Mouse (Mus musculus) layer of hippocampus, adult 6 months (tissue): Measurements from ENCODE around the gene Rpp30. TPM values are rescaled to one million over a fixed set of nuclear protein-coding genes. Genes with fewer than 3 reads are reported as not detected.

Experiments
- long read RNA-seq, 2 experiments: library from polyadenylated mRNA; unstranded; transcript quantifications; one replicate each; pipeline ENCODE4 v2.0.0; 2019 to 2020
- polyA plus RNA-seq: library from polyadenylated mRNA; unstranded; fragments of <200 nt; fragmentation: Nextera tagmentation; gene quantifications from 2 replicates; pipeline ENCODE4 v1.2.3, GENCODE M21; 2021

Gene Rpp30
- polyA plus RNA-seq = 48.8 and 53.2 TPM in 2 replicates
- long read RNA-seq, experiment 1, transcript Rpp30-201 (11 exons, 1,145 nt) = major isoform, 51 of 62 reads
- long read RNA-seq, experiment 1, partial matches to known transcripts = 7 of 62 reads
- long read RNA-seq, experiment 1, other reads (novel, unspliced or antisense) = 4 of 62 reads
- long read RNA-seq, experiment 2, transcript Rpp30-201 (11 exons, 1,145 nt) = major isoform, 74 of 88 reads
- long read RNA-seq, experiment 2, partial matches to known transcripts = 0 of 88 reads
- long read RNA-seq, experiment 2, other reads (novel, unspliced or antisense) = 14 of 88 reads

GRCm38 (mm10) chr19:36083262-36084225 lies at the start of gene Rpp30:
TSS of gene Rpp30 (plus strand) at chr19:36083716.

GRCm38 (mm10) chr19:36057231-36057811 lies 26.2 kb upstream of the Rpp30 start, which contains the start of gene Htr7:
TSS of gene Htr7 (minus strand) at chr19:36057507.

GRCm38 (mm10) chr19:36119783-36120471 lies 36.4 kb downstream of the Rpp30 start, which contains the start of gene Ankrd1:
TSS of gene Ankrd1 (minus strand) at chr19:36120099.

Other genes starting within 250 kb of the Rpp30 start
- 2.6 and 3.1 TPM in 2 replicates for gene Htr7, start 26.2 kb upstream of the Rpp30 start, polyA plus RNA-seq
- not detected in 2 replicates for gene Ankrd1, start 36.4 kb downstream of the Rpp30 start, polyA plus RNA-seq